Mouse (Mus musculus): ENCODE results near the gene Gm3149. TPM values are rescaled to one million over a fixed set of nuclear protein-coding genes. Genes with fewer than 3 reads are reported as not detected.
"Not testable (repeated sequence)": the region's sequence is repeated elsewhere in the genome, so short reads cannot be mapped to it uniquely, and the experiment has no call there.

The Gm3149 gene
- total RNA-seq (2014; fragmentation: Nextera tagmentation) = not detected in 2 replicates
- total RNA-seq (2017) = not detected in 2 replicates

GRCm38 (mm10) chr14:4316983-4317382, at the start of gene Gm3149:
Gm3149 (plus strand) TSS chr14:4317283.
- not testable (repeated sequence) for ATAC-seq (replicated peaks; ENCODE audit: poor library complexity, severe bottlenecking)

GRCm38 (mm10) chr14:4269238-4269950, 47.7 kb upstream of the Gm3149 start:
- ATAC-seq (replicated peaks; ENCODE audit: poor library complexity, severe bottlenecking) = not testable (repeated sequence)

- not testable (repeated sequence) for ATAC-seq (replicated peaks; ENCODE audit: poor library complexity, severe bottlenecking)
Measured at GRCm38 (mm10) chr14:4279828-4280227, 37.3 kb upstream of the Gm3149 start.

GRCm38 (mm10) chr14:4334476-4335080, 17.5 kb downstream of the Gm3149 start, which contains the start of gene 2610042L04Rik:
2610042L04Rik (plus strand) TSS chr14:4334763.
- ATAC-seq (replicated peaks; ENCODE audit: poor library complexity, severe bottlenecking) = not testable (repeated sequence)

- not testable (repeated sequence) for ATAC-seq (replicated peaks; ENCODE audit: poor library complexity, severe bottlenecking)
Measured at GRCm38 (mm10) chr14:4335506-4335905, 18.4 kb downstream of the Gm3149 start.

- not testable (repeated sequence) for ATAC-seq (replicated peaks; ENCODE audit: poor library complexity, severe bottlenecking)
Measured at GRCm38 (mm10) chr14:4368991-4369390, 51.9 kb downstream of the Gm3149 start.

- ATAC-seq (replicated peaks; ENCODE audit: poor library complexity, severe bottlenecking) = not testable (repeated sequence)
Measured at GRCm38 (mm10) chr14:4369691-4370090, 52.6 kb downstream of the Gm3149 start.

Other genes starting within 250 kb of the Gm3149 start
- not detected in 2 replicates for gene Gm3115, start 233.2 kb upstream of the Gm3149 start, total RNA-seq (2014; fragmentation: Nextera tagmentation)
- not detected in 2 replicates for gene Gm3115, start 233.2 kb upstream of the Gm3149 start, total RNA-seq (2017)
- not detected in 2 replicates for gene Gm8108, start 206.8 kb upstream of the Gm3149 start, total RNA-seq (2014; fragmentation: Nextera tagmentation)
- gene Gm8108, start 206.8 kb upstream of the Gm3149 start, total RNA-seq (2017) = not detected in 2 replicates
- gene Gm3127, start 152.3 kb upstream of the Gm3149 start, total RNA-seq (2014; fragmentation: Nextera tagmentation) = not detected in 2 replicates
- gene Gm3127, start 152.3 kb upstream of the Gm3149 start, total RNA-seq (2017) = not detected in 2 replicates
- gene Gm2974, start 134.7 kb upstream of the Gm3149 start, total RNA-seq (2014; fragmentation: Nextera tagmentation) = 4.8 TPM in 1 of 2 replicates, not detected in the other
- not detected in 2 replicates for gene Gm2974, start 134.7 kb upstream of the Gm3149 start, total RNA-seq (2017)
- not detected in 2 replicates for gene Gm3138, start 67.7 kb upstream of the Gm3149 start, total RNA-seq (2014; fragmentation: Nextera tagmentation)
- gene Gm3138, start 67.7 kb upstream of the Gm3149 start, total RNA-seq (2017) = not detected in 2 replicates
- 0.28 TPM in 1 of 2 replicates, not detected in the other for gene 2610042L04Rik, start 17.5 kb downstream of the Gm3149 start, total RNA-seq (2014; fragmentation: Nextera tagmentation)
- not detected in 2 replicates for gene 2610042L04Rik, start 17.5 kb downstream of the Gm3149 start, total RNA-seq (2017)
- not detected in 2 replicates for gene Gm3159, start 80.2 kb downstream of the Gm3149 start, total RNA-seq (2014; fragmentation: Nextera tagmentation)
- gene Gm3159, start 80.2 kb downstream of the Gm3149 start, total RNA-seq (2017) = not detected in 2 replicates
- gene Gm3164, start 98.2 kb downstream of the Gm3149 start, total RNA-seq (2014; fragmentation: Nextera tagmentation) = not detected in 2 replicates
- gene Gm3164, start 98.2 kb downstream of the Gm3149 start, total RNA-seq (2017) = not detected in 2 replicates
- not detected in 2 replicates for gene Gm3173, start 113.7 kb downstream of the Gm3149 start, total RNA-seq (2014; fragmentation: Nextera tagmentation)
- not detected in 2 replicates for gene Gm3173, start 113.7 kb downstream of the Gm3149 start, total RNA-seq (2017)
- not detected in 2 replicates for gene Gm3182, start 164.5 kb downstream of the Gm3149 start, total RNA-seq (2014; fragmentation: Nextera tagmentation)
- gene Gm3182, start 164.5 kb downstream of the Gm3149 start, total RNA-seq (2017) = not detected in 2 replicates
- not detected in 2 replicates for gene Gm3047, start 238.1 kb downstream of the Gm3149 start, total RNA-seq (2014; fragmentation: Nextera tagmentation)
- gene Gm3047, start 238.1 kb downstream of the Gm3149 start, total RNA-seq (2017) = not detected in 2 replicates